Mouse (Mus musculus) neutrophil, adult 83 days (primary cell): ENCODE measurements around the gene Oit3. TPM values are rescaled to one million over a fixed set of nuclear protein-coding genes. Genes with fewer than 3 reads are reported as not detected.

Experiments used
- total RNA-seq, 2 experiments: library from RNA; stranded (reverse); gene quantifications; one replicate each; pipeline ENCODE4 v1.2.4; 2023

The Oit3 gene
- total RNA-seq, result not detected

GRCm38 (mm10) chr10:59441735-59442134 lies at the start of gene Oit3:
Gene Oit3 (minus strand): TSS chr10:59441778.

GRCm38 (mm10) chr10:59402899-59403792 lies 38.4 kb downstream of the Oit3 start, which contains the start of gene Pla2g12b:
Gene Pla2g12b (plus strand): TSS chr10:59403660.

GRCm38 (mm10) chr10:59395461-59395860 lies 46.1 kb downstream of the Oit3 start, which contains the start of gene Gm10273:
Gene Gm10273 (plus strand): TSS chr10:59395632.

Other genes with a start within 250 kb of the Oit3 start
- 10 to 100 TPM; 11.6 to 13.0 TPM for gene Sept10, start 219.9 kb downstream of the Oit3 start, total RNA-seq
- gene Sowahc, start 219.8 kb downstream of the Oit3 start, total RNA-seq, result 10 to 100 TPM; 36.4 to 40.3 TPM
- 1 to 10 TPM; 7.4 to 7.5 TPM for gene P4ha1, start 118.5 kb downstream of the Oit3 start, total RNA-seq
- gene Gm10273, start 46.1 kb downstream of the Oit3 start, total RNA-seq, result 10 to 100 TPM in 1 of 2 experiments, not detected in 1; 15.4 TPM
- gene Pla2g12b, start 38.1 kb downstream of the Oit3 start, total RNA-seq, result not detected
- gene Gm10322, start 174.3 kb upstream of the Oit3 start, total RNA-seq, result not detected
- 10 to 100 TPM; 58.5 to 59.1 TPM for gene Mcu, start 174.9 kb upstream of the Oit3 start, total RNA-seq